Mouse (Mus musculus) testis, adult 2 months (tissue): Measurements from ENCODE around the gene Rad17. TPM values are rescaled to one million over a fixed set of nuclear protein-coding genes. Genes with fewer than 3 reads are reported as not detected.

Experiments used
- H3K27ac ChIP-seq: fragments of 200-500 bp; 2 replicates; pipeline ENCODE4 v1.5.1; 2012; ENCODE audit warnings: low read depth, low read length; ENCODE audit not compliant: control insufficient read depth, insufficient read depth
- H3K27me3 ChIP-seq: fragments of 200-500 bp; 2 replicates; pipeline ENCODE4 v1.6.1; 2012; ENCODE audit warnings: mild to moderate bottlenecking, low read length, moderate library complexity; ENCODE audit not compliant: control insufficient read depth, insufficient read depth
- H3K36me3 ChIP-seq: fragments of 200-500 bp; 2 replicates; pipeline ENCODE4 v1.6.1; 2012; ENCODE audit warnings: mild to moderate bottlenecking, low read length; ENCODE audit not compliant: control insufficient read depth, insufficient read depth
- H3K4me1 ChIP-seq: fragments of 200-500 bp; 2 replicates; pipeline ENCODE4 v1.6.1; 2012; ENCODE audit warnings: low read length; ENCODE audit not compliant: control insufficient read depth, insufficient read depth
- H3K4me3 ChIP-seq: fragments of 200-500 bp; 2 replicates; pipeline ENCODE4 v1.5.1; 2012; ENCODE audit warnings: low read depth, mild to moderate bottlenecking, low read length, moderate library complexity, mixed read lengths; ENCODE audit not compliant: control insufficient read depth
- CTCF ChIP-seq: fragments of 200-500 bp; IDR thresholded peaks from 2 replicates; pipeline ENCODE4 v1.5.1; 2012; ENCODE audit warnings: low read depth, mild to moderate bottlenecking, inconsistent platforms, low read length, moderate library complexity; ENCODE audit not compliant: control insufficient read depth, insufficient read depth, insufficient replicate concordance
- POLR2A ChIP-seq: fragments of 200-500 bp; IDR thresholded peaks from 2 replicates; pipeline ENCODE4 v1.6.1; 2012; ENCODE audit warnings: low read depth, mild to moderate bottlenecking, inconsistent platforms, low read length, moderate library complexity; ENCODE audit not compliant: control insufficient read depth
- polyA plus RNA-seq: library from polyadenylated mRNA; depleted of rRNA; stranded (reverse); fragments of >200 nt; gene quantifications from 2 replicates; pipeline ENCODE4 v1.2.3, GENCODE M21; 2012; rRNA removed

Gene Rad17
- 12.3 and 12.7 TPM in 2 replicates for polyA plus RNA-seq

DNA sequence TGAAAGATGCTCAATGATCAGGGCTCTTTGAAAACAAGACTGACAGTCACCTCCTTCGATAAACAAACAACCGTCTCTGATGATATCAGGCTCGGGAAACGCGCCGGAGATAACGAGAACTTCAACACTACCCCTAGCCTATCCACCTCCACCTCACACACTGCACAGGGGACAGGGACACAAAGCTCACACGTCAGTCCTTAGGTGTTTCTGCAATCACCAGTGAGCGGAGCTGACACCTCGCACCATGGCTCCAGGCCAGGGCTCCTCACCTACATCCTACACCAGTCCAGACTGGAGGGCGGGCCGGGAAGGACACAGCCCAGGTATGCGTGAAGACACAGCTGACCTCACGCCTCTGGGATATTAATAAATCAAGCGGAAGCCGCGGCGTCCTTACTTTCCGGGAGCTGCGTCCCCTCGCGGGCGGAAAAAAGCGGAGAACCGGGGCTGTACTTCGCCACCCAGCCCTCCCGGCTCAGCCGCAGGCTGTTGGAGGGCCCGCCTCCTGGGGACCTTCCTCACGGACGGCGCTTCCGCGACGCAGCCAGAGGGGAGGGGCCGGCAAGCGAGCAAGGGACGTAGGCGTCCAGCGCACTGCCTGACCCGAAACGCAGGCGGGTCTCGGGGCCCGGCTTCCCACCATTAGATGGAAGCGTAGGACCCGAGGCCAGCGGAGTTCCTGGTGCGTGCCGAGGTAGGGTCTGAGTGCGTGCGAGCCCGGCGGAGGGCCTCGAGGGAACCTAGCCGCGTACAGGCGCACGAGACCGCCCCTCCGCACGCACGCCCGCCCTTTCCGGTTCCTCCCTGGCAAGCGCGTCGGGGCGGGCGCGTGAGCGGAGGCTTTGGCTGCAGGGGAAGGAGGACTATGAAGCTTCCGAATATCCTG is at the start of gene Rad17, which contains the start of gene Ak6:
Gene Rad17, minus strand, starts transcription at position 502 of the 889 bp plus-strand sequence.
Gene Ak6, plus strand, starts transcription at position 430 of the 889 bp plus-strand sequence.
- peak within 1 kb of the TSS; percentile 99 for H3K4me3 ChIP-seq
- peak; percentile 67 for TF ChIP-seq POLR2A
- no peak for TF ChIP-seq CTCF
- no peaks in the 10 kb centered on the region; the same call in 1 of the 2 replicates for H3K4me1 ChIP-seq
- H3K36me3 ChIP-seq = peaks cover 1% of the 10 kb centered on the region
- H3K27me3 ChIP-seq = no peaks in the 10 kb centered on the region
- peak within 1 kb of the TSS; percentile 81 for H3K27ac ChIP-seq

DNA sequence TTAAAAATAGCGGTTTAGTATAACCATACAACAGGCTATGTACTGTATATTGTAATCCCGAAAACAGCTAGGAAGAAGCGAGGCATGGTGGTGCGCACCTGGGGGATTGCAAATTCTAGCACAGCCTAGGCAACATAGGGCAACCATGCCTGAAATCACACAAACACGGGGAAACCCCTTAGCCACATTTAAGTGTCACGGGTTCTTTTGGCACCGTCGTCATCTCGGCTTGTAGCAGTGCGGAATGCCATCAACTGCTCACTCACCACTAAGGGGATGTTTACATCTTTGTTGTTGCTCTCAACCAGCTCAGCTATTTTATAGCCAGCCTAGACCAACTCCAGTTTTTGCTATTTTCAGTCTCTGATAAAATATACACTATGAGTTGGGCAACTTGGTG is 48.0 kb upstream of the Rad17 start:
- Histone ChIP-seq H3K4me3 (no peak overlapping the region), H3K27me3 (no peaks in the 10 kb centered on the region), H3K27ac (no peak overlapping the region), H3K36me3 (peaks cover 2% of the 10 kb centered on the region), H3K4me1 (no peaks in the 10 kb centered on the region)
- TF ChIP-seq POLR2A (no peak), CTCF (no peak)

DNA sequence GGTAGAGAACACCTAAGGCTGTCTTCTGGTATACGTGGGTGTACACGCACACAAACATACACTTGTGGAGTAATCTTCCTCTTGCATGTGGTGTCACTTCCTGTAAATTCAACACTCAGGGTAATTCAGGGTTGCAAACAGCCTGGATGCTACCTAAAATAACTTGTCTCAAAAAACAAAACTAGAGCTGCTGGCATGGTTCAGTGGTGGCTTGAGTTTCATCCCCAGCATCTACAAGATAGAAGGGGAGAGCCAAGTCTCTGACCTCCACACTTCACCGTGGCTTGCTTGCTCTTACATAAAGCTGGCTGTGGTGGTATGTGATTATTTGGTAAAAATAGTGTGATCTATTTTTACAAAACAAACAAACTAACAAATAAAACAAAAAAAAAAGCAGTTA is 46.7 kb upstream of the Rad17 start:
- Histone ChIP-seq H3K4me1 (no peaks in the 10 kb centered on the region), H3K27ac (no peak overlapping the region), H3K27me3 (no peaks in the 10 kb centered on the region), H3K36me3 (no peaks in the 10 kb centered on the region), H3K4me3 (no peak overlapping the region)
- TF ChIP-seq POLR2A (no peak), CTCF (no peak)

DNA sequence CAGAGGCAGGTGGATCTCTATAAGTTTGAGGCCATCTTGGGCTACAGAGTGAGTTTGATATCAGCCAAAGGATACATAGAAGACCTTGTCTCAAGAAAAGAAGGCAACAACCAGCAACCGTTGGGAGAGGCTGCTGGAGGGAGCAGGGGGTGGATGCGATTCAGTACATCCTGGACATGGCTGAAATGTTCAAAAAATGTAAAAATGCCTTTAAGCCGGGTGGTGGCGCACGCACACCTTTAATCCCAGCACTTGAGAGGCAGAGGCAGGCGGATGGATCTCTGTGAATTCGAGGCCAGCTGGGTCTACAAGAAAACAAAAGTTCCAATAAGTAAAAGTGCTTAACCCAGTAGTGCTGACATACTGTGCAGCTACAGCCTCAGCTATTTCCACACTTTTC is 36.7 kb upstream of the Rad17 start:
- Histone ChIP-seq H3K36me3 (no peaks in the 10 kb centered on the region), H3K4me1 (no peaks in the 10 kb centered on the region), H3K27ac (no peak overlapping the region), H3K4me3 (no peak overlapping the region), H3K27me3 (no peaks in the 10 kb centered on the region)
- no peak for TF ChIP-seq CTCF
- TF ChIP-seq POLR2A = no peak

DNA sequence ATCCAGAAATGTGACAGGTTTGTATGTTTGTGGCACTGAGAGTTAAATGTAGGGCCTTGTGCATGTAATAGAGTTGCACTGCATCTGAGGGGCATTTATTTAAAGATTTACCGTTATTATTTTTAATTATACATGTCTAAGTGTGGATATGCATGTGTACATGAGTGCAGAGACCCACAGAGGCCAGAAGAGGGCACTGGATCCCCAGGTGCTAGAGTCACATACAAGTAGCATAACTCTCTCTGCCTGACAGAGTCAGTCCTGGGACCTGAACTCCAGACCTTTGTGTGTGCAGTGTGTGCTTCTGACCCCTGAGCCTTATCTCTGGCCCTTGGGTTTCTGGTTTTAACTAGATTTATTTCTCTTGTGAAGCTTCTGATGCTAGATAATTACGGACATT is 33.5 kb upstream of the Rad17 start:
- H3K27me3 ChIP-seq = no peaks in the 10 kb centered on the region
- H3K36me3 ChIP-seq = no peaks in the 10 kb centered on the region
- no peak overlapping the region for H3K4me3 ChIP-seq
- H3K4me1 ChIP-seq = no peaks in the 10 kb centered on the region
- H3K27ac ChIP-seq = no peak overlapping the region
- no peak; the same call in 1 of the 2 replicates for TF ChIP-seq CTCF
- no peak for TF ChIP-seq POLR2A

DNA sequence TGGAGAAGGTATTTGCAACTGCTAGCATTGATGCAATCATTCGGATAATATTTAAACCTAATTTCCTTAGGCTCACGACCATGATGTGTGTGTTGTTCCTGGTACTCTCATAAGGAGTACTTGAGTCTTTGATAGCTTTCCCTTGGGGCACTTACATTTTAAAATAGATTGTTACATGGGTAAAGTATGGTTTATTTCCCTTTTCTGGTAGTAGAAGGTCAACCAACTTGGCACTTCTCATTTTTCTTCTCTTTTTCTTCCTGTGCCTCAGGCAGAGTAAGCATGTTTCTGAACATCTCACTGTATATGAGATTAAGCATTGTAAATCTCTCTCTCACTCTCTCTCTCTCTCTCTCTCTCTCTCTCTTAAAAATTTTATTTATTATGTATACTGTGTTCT is 32.0 kb upstream of the Rad17 start:
- H3K4me3 ChIP-seq = no peak overlapping the region
- H3K27ac ChIP-seq = no peak overlapping the region
- TF ChIP-seq CTCF = no peak
- no peak for TF ChIP-seq POLR2A
- no peaks in the 10 kb centered on the region for H3K36me3 ChIP-seq
- H3K4me1 ChIP-seq = peaks cover 5% of the 10 kb centered on the region; the same call in 1 of the 2 replicates
- H3K27me3 ChIP-seq = no peaks in the 10 kb centered on the region

DNA sequence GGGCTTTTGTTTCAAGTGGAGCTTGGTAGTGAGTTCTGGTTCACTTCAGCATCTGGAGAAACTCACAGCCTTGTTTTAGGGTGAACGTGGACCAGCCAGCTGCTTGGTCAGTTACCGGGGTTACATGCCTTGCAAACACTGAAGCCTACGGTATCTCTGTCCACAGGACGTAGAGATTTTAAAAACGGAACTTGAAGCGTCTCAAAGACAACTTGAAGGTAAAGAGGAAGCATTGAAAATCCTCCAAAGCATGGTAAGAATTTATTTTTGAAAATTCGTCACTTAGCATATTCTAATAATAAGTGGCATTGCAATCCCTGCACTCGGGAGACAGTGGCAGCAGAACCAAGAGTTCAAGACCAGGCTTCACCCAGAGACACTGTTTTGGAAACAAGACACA is 30.8 kb upstream of the Rad17 start:
- Histone ChIP-seq H3K36me3 (no peaks in the 10 kb centered on the region), H3K27me3 (no peaks in the 10 kb centered on the region), H3K27ac (no peak overlapping the region), H3K4me3 (no peak overlapping the region), H3K4me1 (peaks cover 5% of the 10 kb centered on the region; the same call in 1 of the 2 replicates)
- no peak for TF ChIP-seq POLR2A
- TF ChIP-seq CTCF = no peak
